Mouse (Mus musculus): Measurements from ENCODE around the gene Rps11. TPM values are rescaled to one million over a fixed set of nuclear protein-coding genes. Genes with fewer than 3 reads are reported as not detected.
A peak's percentile ranks its signal among the peaks of the same experiment; 100 is the strongest.
"Not testable (repeated sequence)": the region's sequence is repeated elsewhere in the genome, so short reads cannot be mapped to it uniquely, and the experiment has no call there.

Rps11 gene
- total and polyA plus RNA-seq, 3 experiments = 186 to 613 (median 534) TPM

- no peaks in the 10 kb centered on the region for H3K79me2 ChIP-seq (replicated peaks; ENCODE audit: control insufficient read depth, insufficient read depth, low read length)
- H3K4me1 ChIP-seq (ENCODE audit: control insufficient read depth, insufficient read depth, low read length) = peaks cover 12% of the 10 kb centered on the region
- 78% methylated on average over 5 of the region's 5 CpGs for WGBS
- TF ChIP-seq EP300 (IDR thresholded peaks at IDR 0.05; ENCODE audit: insufficient read depth, low read depth, low read length) = no peak
- no peak for TF ChIP-seq POLR2A (IDR thresholded peaks at IDR 0.05; ENCODE audit: insufficient read depth, low read depth, low read length)
- TF ChIP-seq CTCF (IDR thresholded peaks at IDR 0.05) = no peak
- H3K4me3 ChIP-seq = no peak overlapping the region
- H3K9ac ChIP-seq (ENCODE audit: low read depth, low read length) = no peak overlapping the region
- H3K27ac ChIP-seq = peak overlapping the region; percentile 93
- no peaks in the 10 kb centered on the region for H3K27me3 ChIP-seq (ENCODE audit: control insufficient read depth, insufficient read depth, low read length)
- DNase-seq = peak in 1 of 2 experiments; percentile 14
- H3K36me3 ChIP-seq (ENCODE audit: control insufficient read depth, insufficient read depth, low read length) = peaks cover 10% of the 10 kb centered on the region; the same call in 1 of the 2 replicates
- intact Hi-C loops (cut with DNase I) = loop anchor here (2.0 to 5.0 kb wide), 2 partner anchors 17 to 103 kb away; partner anchors contain the start of genes Fcgrt, Rras and Scaf1
These were observed 4.2 kb downstream of the Rps11 start for GRCm38 (mm10) chr7:45119780-45120709.

GRCm38 (mm10) chr7:45118336-45118735 is 5.9 kb downstream of the Rps11 start:
- intact Hi-C loops (cut with DNase I) = no loop called here
- DNase-seq = no peak
- WGBS = 86% methylated on average over 6 of the region's 6 CpGs
- H3K36me3 ChIP-seq (ENCODE audit: control insufficient read depth, insufficient read depth, low read length) = peaks cover 10% of the 10 kb centered on the region; the same call in 1 of the 2 replicates
- H3K9ac ChIP-seq (ENCODE audit: low read depth, low read length) = no peak overlapping the region
- H3K4me1 ChIP-seq (ENCODE audit: control insufficient read depth, insufficient read depth, low read length) = peaks cover 12% of the 10 kb centered on the region
- H3K27me3 ChIP-seq (ENCODE audit: control insufficient read depth, insufficient read depth, low read length) = no peaks in the 10 kb centered on the region
- no peak overlapping the region for H3K27ac ChIP-seq
- no peaks in the 10 kb centered on the region for H3K79me2 ChIP-seq (replicated peaks; ENCODE audit: control insufficient read depth, insufficient read depth, low read length)
- TF ChIP-seq CTCF (IDR thresholded peaks at IDR 0.05) (no peak), POLR2A (IDR thresholded peaks at IDR 0.05; ENCODE audit: insufficient read depth, low read depth, low read length) (no peak), EP300 (IDR thresholded peaks at IDR 0.05; ENCODE audit: insufficient read depth, low read depth, low read length) (no peak)
- H3K4me3 ChIP-seq = no peak overlapping the region

- intact Hi-C loops (cut with DNase I) = no loop called here
- peaks cover 5% of the 10 kb centered on the region; the same call in 1 of the 2 replicates for H3K36me3 ChIP-seq (ENCODE audit: control insufficient read depth, insufficient read depth, low read length)
- WGBS = 80% methylated on average over 8 of the region's 8 CpGs
These were observed 6.7 kb downstream of the Rps11 start for GRCm38 (mm10) chr7:45117566-45117965.

DNA sequence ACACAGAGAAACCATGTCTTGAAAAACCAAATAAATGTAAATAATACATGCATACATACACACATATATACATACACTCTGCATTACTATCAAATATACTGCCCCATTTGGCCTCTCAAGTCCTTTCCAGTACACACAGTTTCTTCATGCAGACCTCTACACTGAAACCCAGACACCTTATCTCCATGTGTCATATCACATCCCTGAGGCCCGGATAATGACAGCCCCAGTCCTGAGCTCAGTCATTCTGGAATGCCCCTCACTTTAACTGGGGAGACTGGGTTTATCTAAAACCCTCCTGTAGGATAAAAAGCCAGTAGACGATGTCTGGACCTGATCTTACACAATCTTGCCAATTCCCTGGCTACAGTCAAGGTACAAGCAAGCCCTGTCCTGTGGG is 10.8 kb downstream of the Rps11 start:
- TF ChIP-seq POLR2A (IDR thresholded peaks at IDR 0.05; ENCODE audit: insufficient read depth, low read depth, low read length) = no peak
- no peaks in the 10 kb centered on the region for H3K27me3 ChIP-seq (ENCODE audit: control insufficient read depth, insufficient read depth, low read length)
- no peak for DNase-seq
- H3K9ac ChIP-seq (ENCODE audit: low read depth, low read length) = no peak overlapping the region
- H3K4me1 ChIP-seq (ENCODE audit: control insufficient read depth, insufficient read depth, low read length) = no peaks in the 10 kb centered on the region
- H3K36me3 ChIP-seq (ENCODE audit: control insufficient read depth, insufficient read depth, low read length) = no peaks in the 10 kb centered on the region
- H3K4me3 ChIP-seq = no peak overlapping the region
- no peaks in the 10 kb centered on the region for H3K79me2 ChIP-seq (replicated peaks; ENCODE audit: control insufficient read depth, insufficient read depth, low read length)
- H3K27ac ChIP-seq = no peak overlapping the region
- WGBS = 51% methylated on average over 2 of the region's 2 CpGs
- intact Hi-C loops (cut with DNase I) = no loop called here

More at GRCm38 (mm10) chr7:45117566-45117965, 6.7 kb downstream of the Rps11 start:
- Histone ChIP-seq H3K79me2 (replicated peaks; ENCODE audit: control insufficient read depth, insufficient read depth, low read length) (no peaks in the 10 kb centered on the region), H3K4me3 (no peak overlapping the region), H3K9ac (ENCODE audit: low read depth, low read length) (no peak overlapping the region), H3K27ac (no peak overlapping the region), H3K27me3 (ENCODE audit: control insufficient read depth, insufficient read depth, low read length) (no peaks in the 10 kb centered on the region), H3K4me1 (ENCODE audit: control insufficient read depth, insufficient read depth, low read length) (peaks cover 8% of the 10 kb centered on the region)
- no peak for TF ChIP-seq POLR2A (IDR thresholded peaks at IDR 0.05; ENCODE audit: insufficient read depth, low read depth, low read length)
- TF ChIP-seq EP300 (IDR thresholded peaks at IDR 0.05; ENCODE audit: insufficient read depth, low read depth, low read length) = no peak
- TF ChIP-seq CTCF (IDR thresholded peaks at IDR 0.05) = no peak
- no peak for DNase-seq

- H3K4me3 ChIP-seq = no peak overlapping the region
- H3K9ac ChIP-seq (ENCODE audit: low read depth, low read length) = no peak overlapping the region
- intact Hi-C loops (cut with DNase I) = no loop called here
- no peaks in the 10 kb centered on the region for H3K27me3 ChIP-seq (ENCODE audit: control insufficient read depth, insufficient read depth, low read length)
- no peak overlapping the region for H3K27ac ChIP-seq
- WGBS = 58% methylated on average over 3 of the region's 3 CpGs
- H3K79me2 ChIP-seq (replicated peaks; ENCODE audit: control insufficient read depth, insufficient read depth, low read length) = no peaks in the 10 kb centered on the region
- H3K36me3 ChIP-seq (ENCODE audit: control insufficient read depth, insufficient read depth, low read length) = no peaks in the 10 kb centered on the region
- no peaks in the 10 kb centered on the region for H3K4me1 ChIP-seq (ENCODE audit: control insufficient read depth, insufficient read depth, low read length)
- DNase-seq = no peak
- no peak for TF ChIP-seq POLR2A (IDR thresholded peaks at IDR 0.05; ENCODE audit: insufficient read depth, low read depth, low read length)
These were observed 11.7 kb downstream of the Rps11 start for GRCm38 (mm10) chr7:45112529-45112928.

DNA sequence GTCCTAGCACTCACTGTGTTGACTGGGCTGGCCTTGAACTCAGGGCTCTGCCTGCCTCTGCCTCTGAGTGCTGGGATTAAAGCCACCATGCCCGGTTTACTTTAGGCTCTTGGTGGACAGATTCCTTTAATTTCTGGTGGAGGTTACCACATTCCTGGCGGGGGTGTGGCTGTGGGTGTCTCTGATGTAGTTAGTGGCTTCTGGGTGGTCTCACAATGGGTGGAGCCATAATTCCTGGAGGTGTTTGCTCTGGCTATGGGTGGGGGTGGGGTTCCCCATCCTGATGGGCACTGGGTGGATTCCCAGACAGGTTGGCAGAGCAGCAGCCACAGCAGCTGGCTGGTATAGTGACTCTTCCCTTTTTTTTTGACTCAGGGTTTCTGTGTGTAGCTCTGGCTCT is 12.3 kb downstream of the Rps11 start:
- Histone ChIP-seq H3K4me1 (ENCODE audit: control insufficient read depth, insufficient read depth, low read length) (no peaks in the 10 kb centered on the region), H3K9ac (ENCODE audit: low read depth, low read length) (no peak overlapping the region), H3K4me3 (no peak overlapping the region), H3K27ac (no peak overlapping the region), H3K27me3 (ENCODE audit: control insufficient read depth, insufficient read depth, low read length) (no peaks in the 10 kb centered on the region), H3K79me2 (replicated peaks; ENCODE audit: control insufficient read depth, insufficient read depth, low read length) (no peaks in the 10 kb centered on the region), H3K36me3 (ENCODE audit: control insufficient read depth, insufficient read depth, low read length) (no peaks in the 10 kb centered on the region)
- no peak for DNase-seq
- TF ChIP-seq POLR2A (IDR thresholded peaks at IDR 0.05; ENCODE audit: insufficient read depth, low read depth, low read length) (no peak), CTCF (IDR thresholded peaks at IDR 0.05) (no peak)
- intact Hi-C loops (cut with DNase I) = no loop called here
- WGBS = 79% methylated on average over 2 of the region's 2 CpGs

- H3K4me1 ChIP-seq (ENCODE audit: control insufficient read depth, insufficient read depth, low read length); DNase-seq; H3K36me3 ChIP-seq (ENCODE audit: control insufficient read depth, insufficient read depth, low read length); intact Hi-C loops (cut with DNase I); H3K79me2 ChIP-seq (replicated peaks; ENCODE audit: control insufficient read depth, insufficient read depth, low read length); H3K27me3 ChIP-seq (ENCODE audit: control insufficient read depth, insufficient read depth, low read length); H3K9ac ChIP-seq (ENCODE audit: low read depth, low read length); H3K4me3 ChIP-seq; H3K27ac ChIP-seq: not testable (repeated sequence)
- WGBS = 92% methylated on average over 4 of the region's 4 CpGs
These were observed 14.2 kb downstream of the Rps11 start for GRCm38 (mm10) chr7:45110089-45110488.
